Mouse (Mus musculus) CH12.LX (cell line): ENCODE data around the gene Adra1b. TPM values are rescaled to one million over a fixed set of nuclear protein-coding genes. Genes with fewer than 3 reads are reported as not detected.
A peak's percentile ranks its signal among the peaks of the same experiment; 100 is the strongest.

Source experiments
- DNase-seq: peaks from one replicate; pipeline ENCODE4 v3.0.0-alpha.2; 2013; ENCODE audit errors: extremely low read depth
- H3K27ac ChIP-seq: 2 replicates; pipeline ENCODE4 v1.5.1; 2012; ENCODE audit warnings: low read depth, mild to moderate bottlenecking, control low read depth, moderate library complexity; ENCODE audit not compliant: insufficient read depth
- H3K27me3 ChIP-seq: replicated peaks from 2 replicates; pipeline ENCODE3; 2012; ENCODE audit warnings: inconsistent platforms
- H3K36me3 ChIP-seq, 2 experiments: replicated peaks in 1 of 2; 2 replicates each; pipeline versions ENCODE3 to v1.6.1; 2012; ENCODE audit warnings: inconsistent platforms in 1 of 2, low read length in 1 of 2, mild to moderate bottlenecking in 1 of 2, mixed read lengths in 1 of 2, moderate library complexity in 1 of 2; ENCODE audit not compliant: control insufficient read depth in 1 of 2, insufficient read depth in 1 of 2
- H3K4me1 ChIP-seq, 2 experiments: 2 replicates each; pipeline ENCODE4 v1.6.1; 2012; ENCODE audit warnings: inconsistent platforms in 1 of 2, moderate library complexity in 1 of 2; ENCODE audit not compliant: insufficient read depth in 2 of 2, control insufficient read depth in 1 of 2
- H3K4me2 ChIP-seq: 2 replicates; pipeline ENCODE4 v1.6.1; 2012; ENCODE audit warnings: low read depth, mild to moderate bottlenecking, control low read depth; ENCODE audit not compliant: poor library complexity, insufficient read depth, severe bottlenecking
- H3K4me3 ChIP-seq, 3 experiments: fragments of 150-350 bp in 1 of 3; sonication (generic) in 1 of 3; replicated peaks in 1 of 3; 2 replicates each; pipeline versions ENCODE3 to v1.5.1; 2011 to 2012; ENCODE audit warnings: low read depth in 2 of 3, low read length in 2 of 3, mild to moderate bottlenecking in 2 of 3, moderate library complexity in 2 of 3, control low read depth in 1 of 3, improper control_type of control experiment in 1 of 3, inconsistent platforms in 1 of 3, mixed read lengths in 1 of 3; ENCODE audit not compliant: poor library complexity in 1 of 3
- H3K79me2 ChIP-seq: replicated peaks from 2 replicates; pipeline ENCODE4 v1.6.1; 2012; ENCODE audit warnings: mild to moderate bottlenecking, moderate library complexity; ENCODE audit not compliant: control insufficient read depth, poor library complexity, insufficient read depth, severe bottlenecking; ENCODE audit errors: extremely low read depth
- H3K9ac ChIP-seq: 2 replicates; pipeline ENCODE4 v1.6.1; 2012; ENCODE audit warnings: low read depth, mild to moderate bottlenecking, control low read depth, moderate library complexity; ENCODE audit not compliant: insufficient read depth
- H3K9me3 ChIP-seq: replicated peaks from 2 replicates; pipeline ENCODE3; 2012; ENCODE audit warnings: low read length, inconsistent platforms, mixed read lengths
- E2F4 ChIP-seq: IDR thresholded peaks from 2 replicates; pipeline ENCODE4 v1.6.1; 2011; ENCODE audit warnings: low read depth, low read length, improper control_type of control experiment; ENCODE audit not compliant: insufficient replicate concordance
- EP300 ChIP-seq: IDR thresholded peaks from 2 replicates; pipeline ENCODE4 v1.6.1; 2011; ENCODE audit warnings: low read length, improper control_type of control experiment
- ETS1 ChIP-seq: conservative IDR thresholded peaks from 2 replicates; pipeline ENCODE4 v1.6.1; 2012; ENCODE audit warnings: low read depth, mild to moderate bottlenecking, inconsistent platforms, low read length, improper control_type of control experiment, moderate library complexity
- GABPA ChIP-seq: IDR thresholded peaks from 2 replicates; pipeline ENCODE4 v1.6.1; 2012; ENCODE audit warnings: low read depth, low read length, improper control_type of control experiment, inconsistent platforms; ENCODE audit not compliant: insufficient replicate concordance
- HCFC1 ChIP-seq: IDR thresholded peaks from 2 replicates; pipeline ENCODE4 v1.6.1; 2012; ENCODE audit warnings: low read depth, mild to moderate bottlenecking, inconsistent platforms, low read length, improper control_type of control experiment
- IRF4 ChIP-seq: IDR thresholded peaks from 2 replicates; pipeline ENCODE4 v1.6.1; 2014; ENCODE audit warnings: low read depth, mild to moderate bottlenecking, inconsistent platforms, low read length, improper control_type of control experiment
- MAFK ChIP-seq: IDR thresholded peaks from 2 replicates; pipeline ENCODE4 v1.6.1; 2011; ENCODE audit warnings: low read length, improper control_type of control experiment; ENCODE audit not compliant: insufficient replicate concordance
- MAZ ChIP-seq: IDR thresholded peaks from 2 replicates; pipeline ENCODE4 v1.6.1; 2012; ENCODE audit warnings: low read depth, mild to moderate bottlenecking, inconsistent platforms, low read length, improper control_type of control experiment, moderate library complexity
- MXI1 ChIP-seq: IDR thresholded peaks from 2 replicates; pipeline ENCODE4 v1.6.1; 2011; ENCODE audit warnings: mild to moderate bottlenecking, low read depth, low read length, improper control_type of control experiment
- MYC ChIP-seq: IDR thresholded peaks from 2 replicates; pipeline ENCODE4 v1.6.1; 2011; ENCODE audit warnings: low read depth, mild to moderate bottlenecking, improper control_type of control experiment, low read length
- NELFE ChIP-seq: IDR thresholded peaks from 2 replicates; pipeline ENCODE4 v1.6.1; 2011; ENCODE audit warnings: low read depth, low read length, improper control_type of control experiment
- NRF1 ChIP-seq: IDR thresholded peaks from 2 replicates; pipeline ENCODE4 v1.6.1; 2014; ENCODE audit warnings: low read depth, mild to moderate bottlenecking, inconsistent platforms, low read length, improper control_type of control experiment, moderate library complexity
- PAX5 ChIP-seq: IDR thresholded peaks from 2 replicates; pipeline ENCODE4 v1.6.1; 2012; ENCODE audit warnings: low read length, inconsistent platforms, mixed read lengths
- TCF12 ChIP-seq: IDR thresholded peaks from 2 replicates; pipeline ENCODE4 v1.6.1; 2014; ENCODE audit warnings: low read depth, mild to moderate bottlenecking, inconsistent platforms, low read length, improper control_type of control experiment
- USF2 ChIP-seq: conservative IDR thresholded peaks from 2 replicates; pipeline ENCODE4 v1.6.1; 2011; ENCODE audit warnings: low read depth, low read length, improper control_type of control experiment
- ZKSCAN1 ChIP-seq: IDR thresholded peaks from 2 replicates; pipeline ENCODE4 v1.6.1; 2012; ENCODE audit warnings: low read depth, inconsistent platforms, low read length, improper control_type of control experiment, borderline replicate concordance
- ZMIZ1 ChIP-seq: IDR thresholded peaks from 2 replicates; pipeline ENCODE4 v1.6.1; 2012; ENCODE audit warnings: low read depth, mild to moderate bottlenecking, inconsistent platforms, low read length, improper control_type of control experiment
- dilution Hi-C: fragments of 300-500 bp; cut with MboI; formaldehyde crosslinking; loops from 2 replicates; pipeline ENCODE4 v1.14.3; 2020; ENCODE audit warnings: low sequenced_read_pairs; ENCODE audit not compliant: extremely low pct_unique_long_range_greater_than_20kb, extremely low pct_ligation_motif_present
- in situ Hi-C: fragments of 300-500 bp; cut with MboI; formaldehyde crosslinking; loops from 3 replicates; pipeline ENCODE4 v1.14.3; 2019; ENCODE audit warnings: low sequenced_read_pairs, low pct_ligation_motif_present, low pct_unique_long_range_greater_than_20kb, mixed read lengths
- polyA plus RNA-seq: library from polyadenylated mRNA; unstranded; fragments of >175 nt; gene quantifications from 2 replicates; pipeline ENCODE4 v1.2.1, GENCODE M21; 2012; ENCODE audit warnings: low read depth; ENCODE audit not compliant: insufficient read length
- total RNA-seq, 2 experiments: library from RNA; depleted of rRNA; stranded (reverse); fragments of 300-350 nt in 1 of 2; fragments of >200 nt in 1 of 2; gene quantifications; 2 replicates each; pipeline ENCODE4 v1.2.3; 2012 to 2014

Gene Adra1b
- total and polyA plus RNA-seq, 3 experiments: not detected

DNA sequence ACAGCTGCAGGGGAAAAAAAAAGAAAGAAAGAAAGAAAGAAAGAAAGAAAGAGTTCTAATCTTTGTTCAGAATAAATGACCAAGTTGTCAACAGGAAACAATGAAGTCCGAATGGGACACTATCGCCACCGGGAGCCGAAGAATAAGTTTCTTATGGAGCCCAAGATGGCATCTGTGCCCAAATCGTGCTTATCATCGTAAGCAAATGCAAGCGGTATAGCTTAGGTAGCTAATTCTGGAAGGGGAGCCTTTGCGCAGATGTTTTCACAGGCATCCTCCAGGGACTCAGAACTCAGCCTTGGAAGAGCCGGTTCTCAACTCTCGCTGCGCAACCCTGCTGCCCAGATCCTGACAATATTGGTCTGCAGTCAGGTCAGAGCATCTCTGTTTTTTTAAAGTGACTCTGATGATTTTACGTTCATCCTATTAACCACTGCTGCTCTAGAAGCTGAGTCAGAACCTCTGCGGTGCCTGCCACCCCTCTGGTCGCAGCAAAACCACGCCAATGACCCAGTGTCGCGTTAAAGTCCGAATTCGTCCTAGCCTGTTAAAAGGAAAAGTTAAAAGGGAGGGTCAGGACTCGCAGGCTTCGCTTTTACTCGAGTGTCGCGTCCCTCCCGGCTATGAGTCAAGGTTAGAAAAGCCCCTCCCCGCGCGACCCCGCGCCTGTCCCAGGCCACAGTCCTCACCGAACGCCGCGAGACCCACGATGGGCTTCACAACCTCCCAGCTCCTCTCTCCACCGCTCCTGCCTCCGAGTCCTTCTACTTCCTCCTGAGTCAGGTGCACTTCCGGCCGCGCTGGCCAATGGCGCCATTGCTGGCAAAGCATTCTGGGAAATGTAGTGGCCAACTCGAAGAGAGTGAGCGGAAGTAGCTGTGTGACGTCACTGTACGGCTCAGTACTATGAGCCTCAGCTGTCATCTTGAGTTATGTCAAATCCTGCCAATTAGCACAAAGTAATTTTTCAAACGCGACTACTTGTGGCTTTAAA is 153.5 kb downstream of the Adra1b start, which contains the start of gene Ttc1 (continued):
- no peak for TF ChIP-seq MAFK

DNA sequence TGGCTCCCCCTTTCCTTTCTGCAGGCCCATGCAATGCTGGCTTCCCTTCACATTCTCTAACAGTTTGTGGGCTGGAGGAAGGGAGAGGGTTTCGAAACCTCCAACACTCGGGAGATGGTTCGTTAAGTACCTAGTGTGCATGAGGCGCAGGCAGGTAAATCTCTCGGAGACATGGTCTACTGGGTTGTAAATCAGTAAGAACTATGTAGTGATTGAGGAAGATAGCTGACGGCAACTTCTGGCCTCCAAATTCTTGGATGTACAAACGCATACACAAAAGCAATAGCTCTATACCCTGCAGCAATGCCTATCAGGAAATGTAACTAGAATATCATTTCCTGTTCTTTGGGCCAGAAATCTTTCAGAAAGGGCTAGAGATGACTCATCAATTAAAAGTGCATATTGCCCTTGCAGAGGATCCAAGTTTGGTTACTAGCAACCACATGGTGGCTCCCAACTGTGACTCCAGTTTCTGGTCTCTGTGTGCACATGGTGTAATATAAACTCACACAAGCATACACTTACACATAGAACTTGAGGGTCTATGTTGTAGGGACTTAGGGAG is 172.2 kb downstream of the Adra1b start:
- H3K36me3 ChIP-seq: peaks cover 49 to 85% of the 10 kb centered on the region in 2 experiments
- H3K27ac ChIP-seq: no peak overlapping the region
- no peaks in the 10 kb centered on the region for H3K79me2 ChIP-seq
- in situ Hi-C loops (no loop called here), dilution Hi-C loops (no loop called here)
- H3K4me2 ChIP-seq: no peak overlapping the region
- no peaks in the 10 kb centered on the region for H3K9me3 ChIP-seq
- DNase-seq: peak; percentile 12
- H3K27me3 ChIP-seq: no peaks in the 10 kb centered on the region
- H3K9ac ChIP-seq: no peak overlapping the region
- H3K4me1 ChIP-seq: peaks cover 0 to 8% of the 10 kb centered on the region in 2 experiments; a peak in 2 of 4 replicates
- H3K4me3 ChIP-seq: no peak overlapping the region
- TF ChIP-seq GABPA (no peak), EP300 (no peak), ZMIZ1 (no peak), TCF12 (no peak)
- TF ChIP-seq, all 38 proteins: peak for 0

DNA sequence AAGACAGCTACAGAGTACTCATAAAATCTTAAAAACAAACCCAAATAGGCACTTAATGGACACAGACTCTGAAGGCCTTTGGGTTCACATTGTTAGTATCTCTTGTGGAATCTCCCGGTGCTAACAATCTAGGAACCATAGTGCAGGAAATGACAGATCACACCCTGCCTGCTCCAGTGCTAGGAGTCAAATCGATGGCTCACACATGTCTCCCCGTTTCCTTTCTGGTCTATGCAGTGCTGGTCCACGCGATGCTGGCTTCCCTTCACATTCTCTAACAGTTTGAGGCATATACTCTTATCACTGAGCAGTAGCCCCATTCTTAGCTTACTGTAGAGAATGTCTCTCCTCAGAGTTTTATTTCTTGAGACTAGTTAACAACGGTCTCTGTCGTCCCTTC is 173.2 kb downstream of the Adra1b start:
- no peak overlapping the region for H3K4me3 ChIP-seq
- no peak overlapping the region for H3K4me2 ChIP-seq
- no peak for TF ChIP-seq USF2
- TF ChIP-seq GABPA: no peak
- no peak for TF ChIP-seq MAFK
- TF ChIP-seq HCFC1: no peak
- no peak for TF ChIP-seq E2F4
- no peak for TF ChIP-seq MYC
- no peak for TF ChIP-seq ZKSCAN1
- no peak for TF ChIP-seq IRF4
- no peak; the same call in 1 of the 2 replicates for TF ChIP-seq ZMIZ1
- TF ChIP-seq MXI1: no peak
- no peak for TF ChIP-seq ETS1
- TF ChIP-seq MAZ: no peak
- no peak for TF ChIP-seq NRF1
- no peak for TF ChIP-seq NELFE
- TF ChIP-seq PAX5: no peak
- dilution Hi-C loops (no loop called here), in situ Hi-C loops (no loop called here)
- peaks cover 0 to 8% of the 10 kb centered on the region in 2 experiments; a peak in 2 of 4 replicates for H3K4me1 ChIP-seq
- no peak overlapping the region for H3K9ac ChIP-seq
- no peaks in the 10 kb centered on the region for H3K27me3 ChIP-seq
- no peaks in the 10 kb centered on the region for H3K9me3 ChIP-seq
- H3K79me2 ChIP-seq: no peaks in the 10 kb centered on the region
- no peak for DNase-seq
- no peak overlapping the region for H3K27ac ChIP-seq
- peaks cover 44 to 82% of the 10 kb centered on the region in 2 experiments for H3K36me3 ChIP-seq
